Mouse (Mus musculus) thymus, postnatal 4 days (tissue): ENCODE results near the gene Cryz.
A peak's percentile ranks its signal among the peaks of the same experiment; 100 is the strongest.
"Not testable (repeated sequence)": the region's sequence is repeated elsewhere in the genome, so short reads cannot be mapped to it uniquely, and the experiment has no call there.

ENCODE experiments used
- DNase-seq: peaks from one replicate; pipeline ENCODE4 v3.0.0; 2021

Gene Cryz

GRCm38 (mm10) chr3:154614771-154615170 is 18.3 kb downstream of the Cryz start:
- DNase-seq = no peak

GRCm38 (mm10) chr3:154615304-154615703 is 18.8 kb downstream of the Cryz start:
- DNase-seq = no peak

GRCm38 (mm10) chr3:154616106-154616505 is 19.6 kb downstream of the Cryz start:
- no peak for DNase-seq

GRCm38 (mm10) chr3:154628284-154628683 is 31.8 kb downstream of the Cryz start:
- DNase-seq = no peak

GRCm38 (mm10) chr3:154631281-154631680 is 34.8 kb downstream of the Cryz start:
- not testable (repeated sequence) for DNase-seq

- no peak for DNase-seq
Measured at GRCm38 (mm10) chr3:154633091-154633490, 36.6 kb downstream of the Cryz start.

GRCm38 (mm10) chr3:154646638-154647442 is 50.3 kb downstream of the Cryz start:
- no peak for DNase-seq

GRCm38 (mm10) chr3:154647443-154647780 is 50.9 kb downstream of the Cryz start:
- no peak for DNase-seq

- no peak for DNase-seq
Measured at GRCm38 (mm10) chr3:154649411-154650285, 53.1 kb downstream of the Cryz start.

GRCm38 (mm10) chr3:154651192-154651821 is 54.8 kb downstream of the Cryz start:
- no peak for DNase-seq

- DNase-seq = peak; percentile 85
Measured at GRCm38 (mm10) chr3:154652581-154653420, 56.3 kb downstream of the Cryz start.

- no peak for DNase-seq
Measured at GRCm38 (mm10) chr3:154653454-154653853, 56.9 kb downstream of the Cryz start.

GRCm38 (mm10) chr3:154654284-154654683 is 57.8 kb downstream of the Cryz start:
- no peak for DNase-seq

- no peak for DNase-seq
Measured at GRCm38 (mm10) chr3:154654901-154655300, 58.4 kb downstream of the Cryz start.

- DNase-seq = no peak
Measured at GRCm38 (mm10) chr3:154655711-154656110, 59.2 kb downstream of the Cryz start.

- DNase-seq = no peak
Measured at GRCm38 (mm10) chr3:154663545-154663944, 67.0 kb downstream of the Cryz start, which contains the start of gene Erich3. Gene Erich3, plus strand, starts transcription at chr3:154663859.

- peak; percentile 79 for DNase-seq
Measured at GRCm38 (mm10) chr3:154663976-154664581, 67.6 kb downstream of the Cryz start.

GRCm38 (mm10) chr3:154664636-154665035 is 68.1 kb downstream of the Cryz start:
- no peak for DNase-seq

GRCm38 (mm10) chr3:154668485-154668884 is 72.0 kb downstream of the Cryz start:
- no peak for DNase-seq

GRCm38 (mm10) chr3:154670584-154670983 is 74.1 kb downstream of the Cryz start:
- no peak for DNase-seq

- no peak for DNase-seq
Measured at GRCm38 (mm10) chr3:154671013-154671412, 74.5 kb downstream of the Cryz start.
